Comparison of ENCODE assay signal across 8 mouse cellular contexts in genomic region chr12:51830077-51830402, GRCm38 (mm10). TPM values are rescaled to one million over a fixed set of nuclear protein-coding genes. Genes with fewer than 3 reads are reported as not detected.
A peak's percentile ranks its signal among the peaks of the same experiment; 100 is the strongest.
DNase-seq lines count a peak whose midpoint lies in the region; ATAC-seq and TF ChIP-seq lines count a peak whose summit lies in the region.

No protein-coding gene starts in this region.

- H3K4me1 ChIP-seq in heart, adult 2 months (ENCODE audit: control insufficient read depth, insufficient read depth, low read length), result peaks cover 4% of the 10 kb centered on the region; the same call in 1 of the 2 replicates
- H3K4me1 ChIP-seq in limb, embryonic 10.5 days, result peaks cover 11% of the 10 kb centered on the region
- peaks cover 28% of the 10 kb centered on the region for H3K4me1 ChIP-seq in neural tube, embryonic 13.5 days (replicated peaks)

- H3K9ac ChIP-seq in heart, adult 2 months (ENCODE audit: low read depth, low read length), result peak overlapping the region; percentile 93
- peak overlapping the region; percentile 99 for H3K9ac ChIP-seq in neural tube, embryonic 13.5 days

- no peak for DNase-seq in heart, adult 2 months
- DNase-seq in heart, postnatal 14 days, result no peak
- no peak for DNase-seq in limb, embryonic 10.5 days (ENCODE audit: low spot score)
- no peak for DNase-seq in gastrocnemius, postnatal 14 days
- no peak for DNase-seq in spleen, postnatal 4 days (ENCODE audit: low spot score in 2 of 2)

- peak; percentile 9 for ATAC-seq in CD4-positive, CD25-positive, alpha-beta regulatory T cell, adult 4 months
- peak; percentile 66 for ATAC-seq in erythroid progenitor cell, adult 5-6 weeks (replicated peaks; ENCODE audit: low FRiP score, poor library complexity, severe bottlenecking)
- ATAC-seq in neural tube, embryonic 13.5 days (ENCODE audit: low read depth), result peak; percentile 9; the same call in 1 of the 2 replicates

- no peaks in the 10 kb centered on the region for H3K27me3 ChIP-seq in heart, adult 2 months (ENCODE audit: control insufficient read depth, insufficient read depth, low read length)
- H3K27me3 ChIP-seq in limb, embryonic 10.5 days (ENCODE audit: low read depth, poor library complexity, severe bottlenecking), result no peaks in the 10 kb centered on the region
- no peaks in the 10 kb centered on the region for H3K27me3 ChIP-seq in neural tube, embryonic 13.5 days

- peak overlapping the region; percentile 78 for H3K4me3 ChIP-seq in heart, adult 2 months
- peak overlapping the region; percentile 92 for H3K4me3 ChIP-seq in limb, embryonic 10.5 days
- peak overlapping the region; percentile 96 for H3K4me3 ChIP-seq in neural tube, embryonic 13.5 days

- no peak for TF ChIP-seq CTCF in heart, adult 2 months (IDR thresholded peaks at IDR 0.05)

- H3K27ac ChIP-seq in heart, adult 2 months, result peak overlapping the region; percentile 95
- H3K27ac ChIP-seq in limb, embryonic 10.5 days, result peak overlapping the region; percentile 99
- peak overlapping the region; percentile 98 for H3K27ac ChIP-seq in neural tube, embryonic 13.5 days (replicated peaks)

- no peak for TF ChIP-seq EP300 in heart, adult 2 months (IDR thresholded peaks at IDR 0.05; ENCODE audit: insufficient read depth, low read depth, low read length)

- intact Hi-C loops in heart, adult 2 months (cut with DNase I), result no loop called here
- intact Hi-C loops in heart, postnatal 14 days (cut with DNase I), result no loop called here
- intact Hi-C loops in gastrocnemius, postnatal 14 days (cut with DNase I; ENCODE audit: low total_unique reads), result no loop called here

- under 1% methylated on average over 12 of the region's 12 CpGs for WGBS in heart, adult 2 months
- whole genome bisulfite sequencing in limb, embryonic 10.5 days, result 1% methylated on average over 12 of the region's 12 CpGs
- WGBS in neural tube, embryonic 13.5 days, result 2% methylated on average over 12 of the region's 12 CpGs

- TF ChIP-seq POLR2A in heart, adult 2 months (IDR thresholded peaks at IDR 0.05; ENCODE audit: insufficient read depth, low read depth, low read length), result no peak

- peaks cover 21% of the 10 kb centered on the region for H3K36me3 ChIP-seq in heart, adult 2 months (ENCODE audit: control insufficient read depth, insufficient read depth, low read length)
- H3K36me3 ChIP-seq in limb, embryonic 10.5 days, result peaks cover 20% of the 10 kb centered on the region
- H3K36me3 ChIP-seq in neural tube, embryonic 13.5 days, result peaks cover 5% of the 10 kb centered on the region

- H3K4me2 ChIP-seq in neural tube, embryonic 13.5 days, result peak overlapping the region; percentile 71

- no peaks in the 10 kb centered on the region for H3K9me3 ChIP-seq in limb, embryonic 10.5 days (replicated peaks)
- H3K9me3 ChIP-seq in neural tube, embryonic 13.5 days, result no peaks in the 10 kb centered on the region

- H3K79me2 ChIP-seq in heart, adult 2 months (replicated peaks; ENCODE audit: control insufficient read depth, insufficient read depth, low read length), result peaks cover 2% of the 10 kb centered on the region; the same call in 1 of the 2 replicates

RNA-seq across cellular contexts. Expression of gene Hectd1, which starts 0.7 kb away (rescaled TPM):
- 10 to 100 TPM; 74.9 to 85.1 TPM for total RNA-seq in heart, adult 2 months (2021)
- polyA plus RNA-seq in heart, adult 2 months (2012; rRNA removed), result 17.3 and 36.7 TPM in 2 replicates
- total RNA-seq in heart, postnatal 14 days (2021), result 10 to 100 TPM; 85.9 to 89.6 TPM
- polyA plus RNA-seq in CD4-positive, CD25-positive, alpha-beta regulatory T cell, adult 4 months (2017; shearing (Covaris generic)), result 10 to 100 TPM; 61.2 to 71.5 TPM
- total RNA-seq in erythroid progenitor cell, adult 5-6 weeks (2015; ENCODE audit: low replicate concordance), result 83.3 and 96.0 TPM in 2 replicates
- total RNA-seq in erythroid progenitor cell, adult 5-6 weeks (2017; ENCODE audit: low replicate concordance), result 139 and 142 TPM in 2 replicates
- polyA plus RNA-seq in limb, embryonic 10.5 days (2016; fragmentation: Nextera tagmentation; extraction: Ambion mirVana), result 32.0 and 39.5 TPM in 2 replicates
- 35.9 and 39.8 TPM in 2 replicates for polyA plus RNA-seq in neural tube, embryonic 13.5 days (2015; fragmentation: Nextera tagmentation; extraction: Ambion mirVana)
- total RNA-seq in gastrocnemius, postnatal 14 days (2021), result 10 to 100 TPM; 79.2 to 97.2 TPM

Comparison
In these comparisons a context has a peak if more than half of its experiments do, and no peak if none do; other contexts are left out.
1. ATAC-seq: peak in every context shown above with its lines; median percentile 66 in erythroid progenitor cell, adult 5-6 weeks; 9 in CD4-positive, CD25-positive, alpha-beta regulatory T cell, adult 4 months; 9 in neural tube, embryonic 13.5 days.